Mouse (Mus musculus) heart, postnatal 14 days (tissue): ENCODE measurements around the gene Evi2. TPM values are rescaled to one million over a fixed set of nuclear protein-coding genes. Genes with fewer than 3 reads are reported as not detected.

Experiments
- DNase-seq, 2 experiments: peaks; one replicate each; pipeline ENCODE4 v3.0.0; 2021 to 2022
- intact Hi-C: fragments of 180-260 bp; cut with DNase I; formaldehyde crosslinking; loops from one replicate; pipeline ENCODE4 v1.15.1; 2025
- long read RNA-seq, 2 experiments: library from polyadenylated mRNA; stranded (forward); transcript quantifications; one replicate each; pipeline ENCODE4 v2.0.0; 2021
- total RNA-seq, 2 experiments: library from RNA; stranded (reverse); gene quantifications; 2 replicates each; pipeline ENCODE4 v1.2.3; 2021

The Evi2 gene
- under 1 TPM in 1 of 2 experiments, not detected in 1; 0.15 TPM for total RNA-seq
- long read RNA-seq, experiment 1: 0 reads
- long read RNA-seq, experiment 2: 0 reads

DNA sequence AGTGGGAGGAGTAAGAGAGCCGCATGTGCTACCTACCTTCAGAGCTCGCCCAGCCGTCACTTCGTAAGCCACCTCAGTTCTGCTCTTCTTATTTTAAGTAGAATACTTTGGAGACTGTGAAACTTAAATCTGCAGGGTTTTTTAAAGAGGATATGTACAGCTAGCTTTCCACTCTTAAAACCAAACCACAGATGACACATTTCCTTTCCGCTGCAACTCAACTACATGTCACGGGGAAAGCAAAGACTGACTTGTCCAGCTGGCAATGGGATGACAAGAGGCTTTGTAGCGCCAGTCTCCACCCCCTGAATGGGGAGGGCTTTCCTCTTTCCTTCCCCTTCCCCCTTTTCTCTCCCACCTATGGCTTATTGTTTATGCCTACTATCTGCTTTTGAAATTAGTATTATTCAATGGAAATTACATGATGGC, at the start of gene Evi2, which contains the start of gene Evi2a:
Gene Evi2 (minus strand): TSS at position 257 of the 429 bp plus-strand sequence.
Gene Evi2a (minus strand): TSS at position 277 of the 429 bp plus-strand sequence.
- DNase-seq: peak; percentile 20 to 39
- intact Hi-C loops: no loop called here

DNA sequence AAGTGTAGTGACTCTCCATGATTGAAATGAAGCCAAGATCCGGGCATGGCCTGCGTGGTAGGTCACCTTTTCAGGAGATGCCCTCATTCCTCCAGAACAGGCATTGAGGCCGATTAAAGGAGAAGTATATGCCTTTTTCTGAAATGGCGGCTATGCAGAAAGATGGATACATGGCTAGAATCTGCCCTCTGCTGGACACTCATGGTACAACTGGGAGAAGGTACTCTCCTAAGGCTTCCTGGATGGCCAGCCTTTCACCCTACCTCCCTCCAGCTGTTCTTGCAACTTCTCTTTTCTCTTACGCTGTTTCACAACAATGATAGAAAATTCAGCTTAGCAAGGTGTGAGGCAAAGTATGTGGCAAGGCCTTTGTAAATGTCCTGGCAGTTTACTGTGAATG, 47.4 kb upstream of the Evi2 start:
- intact Hi-C loops: loop anchor here (5.0 kb wide), 1 partner anchor 100 kb away; no protein-coding TSS in a partner anchor
- peak; percentile 74 to 85 for DNase-seq

- no peak for DNase-seq
- intact Hi-C loops: loop anchor here (5.0 kb wide), 1 partner anchor 98 kb away; no protein-coding TSS in a partner anchor
Measured at GRCm38 (mm10) chr11:79575383-79576073, 45.1 kb upstream of the Evi2 start.

DNA sequence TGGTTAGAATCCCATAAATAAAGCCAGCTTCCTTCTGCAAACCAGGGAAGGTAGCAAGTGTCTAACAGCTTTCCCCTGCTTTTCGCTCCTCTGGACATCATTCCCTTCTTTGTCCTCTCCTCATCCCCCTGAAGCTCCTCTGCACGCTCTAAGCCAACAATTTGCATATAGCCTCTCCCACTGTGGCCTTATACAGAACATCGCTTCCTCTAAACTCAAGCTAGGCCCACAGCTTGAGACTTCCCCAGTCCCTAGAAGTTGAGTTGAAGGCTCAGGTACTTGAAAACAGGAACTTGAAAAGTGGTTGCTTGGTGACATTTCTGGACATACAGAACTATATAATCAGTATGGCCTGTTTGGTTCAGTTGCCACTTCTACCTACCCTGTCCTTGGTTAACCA, 43.4 kb upstream of the Evi2 start:
- DNase-seq: no peak
- intact Hi-C loops: no loop called here

GRCm38 (mm10) chr11:79570319-79570718, 39.9 kb upstream of the Evi2 start:
- DNase-seq: no peak
- intact Hi-C loops: no loop called here

DNA sequence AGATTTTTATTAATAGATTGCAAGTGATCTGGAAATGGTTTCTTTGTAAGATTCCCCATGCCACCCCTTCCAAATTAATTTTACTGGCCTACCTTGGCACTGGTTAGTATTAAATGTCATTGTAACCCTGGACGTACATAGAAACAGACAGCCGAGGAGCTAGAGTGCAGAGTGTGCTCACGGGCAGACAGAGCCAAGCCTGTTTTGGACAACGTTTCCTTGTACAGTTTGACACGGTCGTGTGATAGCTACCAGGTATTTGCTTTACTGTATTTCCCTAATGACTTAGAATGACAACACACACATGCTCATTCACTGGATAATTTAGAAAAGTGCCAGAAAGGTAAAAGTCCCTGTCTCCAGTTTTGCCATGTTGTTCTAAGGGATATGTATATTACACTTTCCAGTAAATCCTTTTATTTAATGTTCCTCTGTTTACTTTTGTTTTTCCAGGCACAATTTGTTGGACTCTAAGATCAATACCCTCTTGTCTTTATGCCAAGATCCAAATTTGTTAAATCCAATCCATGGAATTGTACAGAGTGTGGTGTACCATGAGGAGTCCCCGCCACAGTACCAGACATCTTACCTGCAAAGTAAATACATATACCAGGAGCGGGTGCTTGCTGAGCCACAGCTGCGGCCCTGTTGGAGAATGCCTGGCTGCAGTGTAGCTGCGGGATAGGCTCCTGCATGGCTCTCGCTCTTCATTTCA, 38.0 kb upstream of the Evi2 start:
- DNase-seq: no peak
- intact Hi-C loops: no loop called here

- DNase-seq: no peak
- intact Hi-C loops: no loop called here
Measured at GRCm38 (mm10) chr11:79566947-79567346, 36.6 kb upstream of the Evi2 start.

GRCm38 (mm10) chr11:79563493-79563892, 33.1 kb upstream of the Evi2 start:
- DNase-seq: no peak
- intact Hi-C loops: no loop called here

GRCm38 (mm10) chr11:79560536-79560935, 30.1 kb upstream of the Evi2 start:
- intact Hi-C loops: no loop called here
- DNase-seq: no peak

DNA sequence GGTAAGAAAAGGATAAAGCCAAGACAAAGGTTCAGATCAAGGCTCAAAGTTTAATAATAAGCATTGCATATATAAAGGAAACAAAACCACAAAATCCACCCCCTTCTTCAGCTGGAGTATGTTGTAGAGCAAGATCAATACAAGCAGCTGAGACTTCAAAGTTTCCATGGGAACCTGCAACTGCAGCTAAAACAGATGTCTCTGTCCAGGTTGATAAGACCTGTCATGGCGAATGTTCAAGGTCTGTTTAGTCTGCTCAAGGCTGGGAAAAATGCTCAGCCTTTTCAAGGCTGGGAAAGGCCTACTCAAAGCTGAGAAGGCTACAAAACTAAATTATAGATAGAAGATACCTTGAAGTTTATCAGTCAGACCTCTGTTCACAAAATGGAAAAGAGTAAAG, 22.2 kb upstream of the Evi2 start:
- intact Hi-C loops: no loop called here

DNA sequence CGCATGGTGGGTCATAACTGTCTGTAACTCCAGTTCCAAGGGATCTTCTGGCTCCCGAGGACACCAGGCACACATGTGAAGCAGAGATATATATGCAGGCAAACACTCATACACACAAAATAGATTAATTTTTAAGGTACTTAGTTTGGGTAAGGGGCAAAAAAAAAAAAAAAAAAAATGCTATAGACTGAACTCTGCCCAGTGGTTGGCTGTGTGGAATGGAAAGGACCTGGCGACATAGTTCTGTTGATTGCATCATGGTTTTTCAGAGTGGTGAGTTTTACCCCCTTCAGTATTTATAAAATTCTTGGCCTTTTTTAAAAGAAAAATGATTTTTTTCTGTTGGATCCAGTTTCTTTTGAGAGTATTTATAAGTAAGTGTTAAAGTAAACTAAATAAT, 5.9 kb upstream of the Evi2 start:
- intact Hi-C loops: no loop called here
- no peak for DNase-seq

More for the DNA sequence above, 22.2 kb upstream of the Evi2 start:
- no peak for DNase-seq

GRCm38 (mm10) chr11:79535554-79535953, 5.2 kb upstream of the Evi2 start:
- DNase-seq: no peak
- intact Hi-C loops: no loop called here

DNA sequence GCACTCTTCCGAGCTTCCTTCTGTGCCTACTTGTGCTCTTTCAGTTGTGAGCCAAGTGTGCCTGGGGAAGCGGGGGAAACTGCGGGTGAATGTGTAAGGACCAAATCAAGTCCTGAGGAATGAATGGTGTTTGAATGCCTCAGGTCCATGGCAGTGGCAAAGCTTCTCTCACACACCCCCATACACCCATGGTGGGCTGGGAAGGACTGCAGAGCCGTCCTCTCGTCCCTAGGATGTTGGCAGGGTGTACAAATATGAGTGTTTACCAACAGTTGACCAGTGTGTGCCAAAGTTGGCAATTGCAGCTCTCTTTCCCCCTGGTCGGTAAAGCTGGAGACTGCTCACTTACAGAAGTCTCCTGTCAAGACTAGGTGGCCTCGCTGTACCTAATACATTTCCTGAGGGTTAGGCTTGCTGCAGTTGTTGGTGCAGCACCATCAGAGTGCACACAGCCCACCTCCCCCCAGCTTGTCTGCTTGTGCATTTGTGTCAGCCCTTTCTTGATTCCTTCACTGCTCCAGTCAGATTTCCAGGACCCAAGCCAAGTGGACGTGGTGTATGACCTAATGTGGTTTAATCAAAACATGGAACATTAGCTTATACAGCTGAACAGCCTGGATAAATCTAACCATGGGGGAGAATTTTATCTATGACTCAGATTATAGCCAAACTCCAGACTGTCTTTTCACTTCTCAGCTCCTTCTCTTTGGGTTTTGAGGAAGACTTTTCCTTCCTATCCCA, 3.7 kb upstream of the Evi2 start:
- intact Hi-C loops: no loop called here
- peak; percentile 42 to 71 for DNase-seq

- DNase-seq: no peak
- intact Hi-C loops: no loop called here
Measured at GRCm38 (mm10) chr11:79533311-79533710, 2.9 kb upstream of the Evi2 start.

DNA sequence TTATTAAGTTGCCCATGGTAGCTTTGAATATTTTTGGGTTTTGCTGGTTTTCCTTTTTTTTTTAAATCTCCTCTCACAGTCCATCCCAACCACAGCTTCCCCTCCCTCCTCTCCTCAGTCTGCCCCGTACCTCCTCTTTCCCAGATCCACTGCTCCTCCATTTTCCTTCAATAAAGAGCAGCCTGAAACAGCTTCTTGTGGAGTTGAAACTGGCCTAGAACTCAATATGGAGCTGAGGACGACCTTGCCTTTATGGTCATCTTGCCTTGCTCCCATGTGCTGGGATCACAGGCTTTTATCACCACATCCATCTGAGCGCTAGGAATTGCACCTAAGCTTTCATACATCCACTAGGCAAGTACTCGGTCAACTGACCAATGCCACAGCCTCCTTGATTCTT, 1.1 kb upstream of the Evi2 start:
- intact Hi-C loops: no loop called here
- no peak for DNase-seq

DNA sequence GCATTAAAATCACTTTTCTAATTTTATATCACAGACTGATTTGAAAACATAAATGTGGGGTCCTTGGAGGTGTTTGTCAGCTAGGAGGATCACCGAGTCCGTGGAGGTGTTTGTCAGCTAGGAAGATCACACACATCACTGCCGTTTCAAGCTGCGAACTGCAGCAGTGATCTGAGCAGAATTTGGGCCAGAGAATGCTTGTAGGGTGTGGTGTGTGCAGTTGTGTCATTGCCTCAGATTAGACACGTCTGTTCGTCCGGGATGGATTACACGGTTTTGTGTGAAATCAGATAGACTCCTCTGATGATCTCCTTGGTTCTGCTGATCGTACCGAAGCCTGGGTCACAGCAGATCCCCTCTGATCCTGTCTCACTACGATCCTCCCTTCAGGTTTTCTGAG, 385 bp upstream of the Evi2 start:
- intact Hi-C loops: no loop called here
- no peak for DNase-seq

GRCm38 (mm10) chr11:79529736-79530135, 653 bp downstream of the Evi2 start:
- no peak for DNase-seq

DNA sequence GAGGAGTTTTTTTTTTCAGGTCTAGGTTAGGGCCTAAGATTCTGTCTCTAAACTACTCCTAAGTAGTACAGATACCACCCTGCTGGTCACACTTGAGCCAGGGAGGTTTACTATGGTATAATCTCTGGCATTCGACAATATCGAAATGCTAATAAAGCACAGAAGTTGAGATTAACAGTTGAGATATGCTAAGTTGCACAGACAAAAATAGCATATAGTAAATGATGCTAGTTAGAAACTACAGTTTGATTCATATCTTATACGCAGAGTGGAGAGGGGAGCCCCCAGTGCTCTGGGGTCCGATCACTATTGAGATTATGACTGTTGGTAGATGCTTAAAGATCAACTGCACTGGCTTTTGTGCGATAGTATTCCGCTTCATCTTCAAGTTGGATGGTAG, 1.2 kb downstream of the Evi2 start:
- DNase-seq: no peak
- intact Hi-C loops: no loop called here

More at GRCm38 (mm10) chr11:79529736-79530135, 653 bp downstream of the Evi2 start:
- intact Hi-C loops: no loop called here

DNA sequence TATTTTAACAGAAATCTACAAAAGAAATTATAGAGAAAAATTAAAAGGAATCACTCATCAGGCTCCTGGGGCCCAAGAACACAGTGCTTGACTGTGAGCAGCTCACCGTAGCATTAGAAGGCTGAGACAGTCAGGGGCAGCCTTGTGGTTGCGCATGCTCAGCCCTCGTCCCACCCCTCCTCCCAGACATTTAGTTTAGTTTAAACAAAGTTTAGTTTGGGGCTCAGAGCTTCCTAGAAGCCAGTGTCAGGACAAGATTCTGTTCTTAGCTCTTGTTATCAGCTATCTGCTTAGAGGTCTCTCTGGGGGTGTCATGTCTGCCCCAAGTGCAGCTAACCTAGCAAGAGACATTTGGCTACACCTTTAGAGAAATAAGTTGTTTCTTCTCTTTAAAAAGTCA, 1.8 kb downstream of the Evi2 start:
- DNase-seq: no peak
- intact Hi-C loops: no loop called here

DNA sequence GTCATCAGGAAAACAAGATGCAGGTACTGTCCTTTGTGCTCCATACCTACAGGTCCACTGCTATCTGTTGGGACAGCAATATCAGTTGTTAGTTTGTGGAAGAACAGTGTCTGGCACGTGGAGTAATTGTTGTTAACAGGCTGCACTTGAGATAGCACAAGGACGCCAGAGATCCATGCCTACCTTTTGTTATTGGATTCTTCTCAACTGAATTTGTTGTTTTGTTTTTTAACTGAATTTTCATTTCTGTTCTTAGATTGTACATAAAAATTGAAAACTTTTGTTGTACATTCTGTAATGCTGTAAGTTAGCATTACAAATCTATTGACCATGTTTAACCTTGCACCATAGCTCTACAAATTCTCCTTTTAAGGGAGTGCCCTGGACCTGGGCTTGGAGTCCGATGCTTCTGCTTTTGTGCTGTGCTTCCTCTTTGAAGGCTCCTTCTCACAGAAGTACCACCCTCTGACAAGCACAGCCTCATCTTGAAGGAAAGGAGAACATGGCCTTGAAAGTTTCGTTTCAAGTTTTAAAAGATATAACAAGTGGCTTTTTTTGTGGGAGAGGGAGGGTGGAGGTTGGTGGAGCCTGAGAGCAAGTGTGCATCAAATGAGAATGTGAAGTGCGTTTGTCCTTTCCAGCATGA, 2.5 kb downstream of the Evi2 start:
- intact Hi-C loops: no loop called here
- no peak for DNase-seq
